Mouse (Mus musculus) forebrain, embryonic 11.5 days (tissue): ENCODE measurements around the gene Vstm2a. TPM values are rescaled to one million over a fixed set of nuclear protein-coding genes. Genes with fewer than 3 reads are reported as not detected.

Source experiments
- ATAC-seq: fragments of 200-750 bp; cut with Nextera tagmentation; replicated peaks from 2 replicates; pipeline ENCODE4 v1.8.0; 2017; ENCODE audit warnings: moderate TSS enrichment; ENCODE audit not compliant: low FRiP score
- DNase-seq: peaks from one replicate; pipeline ENCODE4 v3.0.0-alpha.2; 2017; ENCODE audit warnings: low spot score
- H3K27ac ChIP-seq: fragments of 300-500 bp; sonication (generic); 2 replicates; pipeline ENCODE4 v1.5.1; 2014; ENCODE audit warnings: low read depth, low read length
- H3K27me3 ChIP-seq: fragments of 300-500 bp; sonication (generic); 2 replicates; pipeline ENCODE4 v1.6.1; 2014; ENCODE audit warnings: mild to moderate bottlenecking, low read length, mixed read lengths; ENCODE audit not compliant: control insufficient read depth, insufficient read depth
- H3K36me3 ChIP-seq: fragments of 300-500 bp; sonication (generic); 2 replicates; pipeline ENCODE4 v1.6.1; 2014; ENCODE audit warnings: mild to moderate bottlenecking, low read length, moderate library complexity, mixed read lengths; ENCODE audit not compliant: control insufficient read depth, insufficient read depth
- H3K4me1 ChIP-seq: fragments of 300-500 bp; sonication (generic); replicated peaks from 2 replicates; pipeline ENCODE4 v1.6.1; 2014; ENCODE audit warnings: low read length, mixed read lengths; ENCODE audit not compliant: control insufficient read depth, insufficient read depth
- H3K4me2 ChIP-seq: fragments of 300-500 bp; sonication (generic); 2 replicates; pipeline ENCODE4 v1.6.1; 2014; ENCODE audit warnings: low read depth, mild to moderate bottlenecking, low read length, moderate library complexity, mixed read lengths; ENCODE audit not compliant: severe bottlenecking
- H3K4me3 ChIP-seq: fragments of 300-500 bp; sonication (generic); 2 replicates; pipeline ENCODE4 v1.5.1; 2014; ENCODE audit warnings: low read depth, low read length
- H3K9ac ChIP-seq: fragments of 300-500 bp; sonication (generic); 2 replicates; pipeline ENCODE4 v1.6.1; 2014; ENCODE audit warnings: low read length
- H3K9me3 ChIP-seq: fragments of 300-500 bp; sonication (generic); 2 replicates; pipeline ENCODE4 v1.6.1; 2016; ENCODE audit warnings: low read length, mixed read lengths; ENCODE audit not compliant: control insufficient read depth
- WGBS: fragments of 180-500 bp; shearing (Covaris S2); extraction: QIAGEN DNeasy Blood & Tissue Kit; methylation state at CpG from one replicate; pipeline ENCODE4 v1.1.7; 2014; 5-methylcytosine and 5-hydroxymethylcytosine counted together
- polyA plus RNA-seq: library from polyadenylated mRNA; unstranded; fragments of >200 nt; fragmentation: Nextera tagmentation; extraction: Ambion mirVana; gene quantifications from 2 replicates; pipeline ENCODE4 v1.2.1, GENCODE M21; 2014

Gene Vstm2a
- polyA plus RNA-seq, 1 experiment from 2014 or later = 4.0 TPM

DNA sequence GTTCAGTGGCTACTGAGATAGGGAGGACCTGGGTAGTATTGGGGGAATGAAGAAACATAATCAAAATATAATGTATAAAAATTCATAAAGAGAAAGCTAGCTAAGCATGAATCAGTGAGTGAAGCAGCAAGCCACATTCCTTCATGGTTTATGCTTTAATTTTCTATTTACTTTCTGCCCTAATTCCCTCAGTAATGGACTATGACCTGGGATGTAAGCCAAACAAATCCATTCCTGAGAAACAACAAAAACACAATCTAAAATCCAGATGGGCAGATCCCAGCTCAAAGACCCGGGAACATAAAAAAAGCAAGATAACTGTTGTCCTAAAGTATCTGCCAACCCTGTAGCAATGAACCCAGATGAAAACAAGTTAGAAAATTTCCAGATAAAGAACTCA, 39.0 kb downstream of the Vstm2a start:
- H3K9me3 ChIP-seq = no peaks in the 10 kb centered on the region
- H3K27ac ChIP-seq = no peak overlapping the region
- WGBS = 95% methylated on average over 1 of the region's 1 CpGs
- no peak overlapping the region for H3K9ac ChIP-seq
- H3K4me3 ChIP-seq = no peak overlapping the region
- H3K4me2 ChIP-seq = no peak overlapping the region
- DNase-seq = no peak
- H3K27me3 ChIP-seq = no peaks in the 10 kb centered on the region
- no peak for ATAC-seq
- H3K36me3 ChIP-seq = no peaks in the 10 kb centered on the region
- H3K4me1 ChIP-seq = no peaks in the 10 kb centered on the region

DNA sequence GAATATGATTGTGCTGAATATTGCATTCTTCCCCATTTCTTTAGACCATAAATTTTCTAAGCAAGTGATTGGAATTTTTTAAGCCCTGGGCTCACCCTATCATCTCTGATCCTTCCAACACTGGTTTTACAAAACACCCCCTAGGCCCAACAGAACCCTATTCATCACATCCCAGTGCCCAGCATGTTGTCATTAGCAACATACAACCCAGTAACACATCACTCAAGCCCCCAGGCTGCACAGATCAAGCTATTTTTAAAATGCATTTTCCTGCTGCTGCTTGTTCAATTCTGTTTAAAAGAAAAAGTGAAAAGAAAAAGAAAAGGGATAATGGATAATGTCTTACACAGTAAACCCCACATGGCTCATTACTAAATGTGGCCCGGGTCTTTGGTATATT, 42.0 kb downstream of the Vstm2a start:
- Histone ChIP-seq H3K9me3 (no peaks in the 10 kb centered on the region), H3K4me2 (no peak overlapping the region), H3K27ac (no peak overlapping the region), H3K36me3 (no peaks in the 10 kb centered on the region), H3K9ac (no peak overlapping the region), H3K27me3 (no peaks in the 10 kb centered on the region), H3K4me1 (no peaks in the 10 kb centered on the region), H3K4me3 (no peak overlapping the region)
- WGBS = 67% methylated on average over 1 of the region's 1 CpGs
- DNase-seq (no peak), ATAC-seq (0 out of 2 replicates have a peak, but pooled peaks have one; percentile 42)

DNA sequence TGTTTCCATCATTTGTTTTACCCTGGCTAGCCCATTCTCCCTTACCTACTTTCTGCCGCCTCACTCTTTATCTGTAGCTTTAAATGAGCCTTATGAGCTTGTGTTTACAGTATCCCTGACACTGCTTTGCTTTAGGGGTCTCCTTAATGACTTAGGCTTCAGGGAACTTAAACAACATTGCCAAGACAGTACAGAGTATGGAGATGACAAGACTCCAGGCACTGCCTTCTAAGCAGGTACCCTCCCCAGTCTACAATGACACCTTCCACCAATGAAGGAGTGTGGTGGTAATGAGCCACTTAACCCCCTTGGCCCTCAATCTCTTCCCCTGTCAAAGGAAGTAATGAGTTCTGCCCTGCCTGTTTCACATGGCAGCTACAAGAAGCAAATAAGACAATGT, 42.4 kb downstream of the Vstm2a start:
- ATAC-seq = peak; percentile 53; the same call in 1 of the 2 replicates

DNA sequence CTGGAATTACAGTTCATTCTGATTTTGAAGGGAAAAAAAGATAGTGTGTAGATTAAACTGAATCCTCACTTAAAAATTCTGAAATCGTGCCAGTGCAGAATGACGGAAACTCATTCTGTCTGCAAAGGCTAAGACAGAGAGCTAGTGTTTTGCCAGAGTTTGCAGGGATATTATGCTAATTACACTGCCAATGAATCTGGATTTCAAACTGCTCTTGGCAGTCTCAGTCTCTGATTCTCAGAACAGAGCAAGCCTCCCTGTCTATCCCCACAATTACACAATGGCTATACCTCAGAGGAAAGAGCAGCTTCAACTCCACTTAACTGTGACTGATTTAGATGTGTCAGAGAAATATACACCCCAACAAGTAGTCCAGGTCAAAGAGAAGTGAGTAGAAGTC, 43.2 kb downstream of the Vstm2a start:
- Histone ChIP-seq H3K4me2 (no peak overlapping the region), H3K4me3 (no peak overlapping the region), H3K9ac (no peak overlapping the region), H3K4me1 (no peaks in the 10 kb centered on the region), H3K27me3 (no peaks in the 10 kb centered on the region), H3K9me3 (no peaks in the 10 kb centered on the region), H3K36me3 (no peaks in the 10 kb centered on the region), H3K27ac (no peak overlapping the region)
- no peak for DNase-seq
- no peak for ATAC-seq
- 84% methylated on average over 2 of the region's 2 CpGs for WGBS

More for the DNA sequence above, 42.4 kb downstream of the Vstm2a start:
- H3K4me3 ChIP-seq = no peak overlapping the region
- WGBS = 66% methylated on average over 1 of the region's 1 CpGs
- no peak overlapping the region for H3K9ac ChIP-seq
- no peaks in the 10 kb centered on the region for H3K9me3 ChIP-seq
- no peak overlapping the region for H3K4me2 ChIP-seq
- H3K27ac ChIP-seq = no peak overlapping the region
- H3K27me3 ChIP-seq = no peaks in the 10 kb centered on the region
- DNase-seq = no peak
- no peaks in the 10 kb centered on the region for H3K4me1 ChIP-seq
- no peaks in the 10 kb centered on the region for H3K36me3 ChIP-seq

DNA sequence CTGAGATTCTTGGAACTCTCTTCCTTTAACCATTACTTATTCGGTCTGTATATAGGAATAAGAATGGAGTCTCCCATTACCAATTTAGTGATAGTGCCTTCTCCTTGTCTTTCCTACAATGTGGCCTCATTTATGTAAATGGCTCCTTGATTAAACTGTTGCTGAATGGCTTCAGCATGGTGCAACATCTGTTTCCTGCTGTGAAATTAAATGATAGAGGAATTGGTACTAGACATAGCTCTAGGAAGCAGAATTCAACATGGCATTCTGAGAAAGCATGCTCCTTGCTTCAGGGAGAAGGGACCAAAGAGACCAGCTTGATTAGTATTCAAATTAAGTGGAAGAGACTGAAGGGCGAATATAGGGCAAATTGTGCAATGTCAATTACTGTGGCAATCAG, 57.6 kb downstream of the Vstm2a start:
- H3K4me2 ChIP-seq = no peak overlapping the region
- H3K27me3 ChIP-seq = no peaks in the 10 kb centered on the region
- 84% methylated on average over 2 of the region's 2 CpGs for WGBS
- no peak for ATAC-seq
- H3K4me1 ChIP-seq = no peaks in the 10 kb centered on the region
- H3K27ac ChIP-seq = no peak overlapping the region
- no peak for DNase-seq
- no peak overlapping the region for H3K4me3 ChIP-seq
- no peaks in the 10 kb centered on the region for H3K36me3 ChIP-seq
- no peaks in the 10 kb centered on the region for H3K9me3 ChIP-seq
- no peak overlapping the region for H3K9ac ChIP-seq

DNA sequence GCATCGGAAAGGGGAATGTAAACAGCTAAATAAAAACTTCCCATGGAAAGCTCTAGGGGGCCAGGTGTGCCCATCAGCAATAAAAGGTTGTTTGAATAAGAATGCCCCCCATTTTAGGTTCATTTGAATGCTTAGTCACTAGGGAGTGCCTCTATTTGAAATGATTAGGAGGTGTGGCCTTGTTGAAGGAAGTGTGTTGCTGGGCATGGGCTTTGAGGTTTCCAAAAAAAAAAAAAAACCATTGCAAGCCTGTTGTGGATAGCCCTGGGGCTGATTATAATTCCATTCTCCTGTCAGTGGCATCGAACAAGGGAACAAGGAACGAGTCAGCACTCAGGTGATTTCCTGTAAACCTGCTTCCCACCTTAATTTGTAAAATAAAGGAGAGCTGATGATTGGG, 87.7 kb downstream of the Vstm2a start:
- no peak overlapping the region for H3K27ac ChIP-seq
- no peak for DNase-seq
- no peaks in the 10 kb centered on the region for H3K27me3 ChIP-seq
- no peak overlapping the region for H3K4me2 ChIP-seq
- WGBS = 74% methylated on average over 3 of the region's 3 CpGs
- no peaks in the 10 kb centered on the region for H3K4me1 ChIP-seq
- H3K9me3 ChIP-seq = no peaks in the 10 kb centered on the region
- no peak overlapping the region for H3K9ac ChIP-seq
- no peaks in the 10 kb centered on the region for H3K36me3 ChIP-seq
- no peak for ATAC-seq
- H3K4me3 ChIP-seq = no peak overlapping the region

DNA sequence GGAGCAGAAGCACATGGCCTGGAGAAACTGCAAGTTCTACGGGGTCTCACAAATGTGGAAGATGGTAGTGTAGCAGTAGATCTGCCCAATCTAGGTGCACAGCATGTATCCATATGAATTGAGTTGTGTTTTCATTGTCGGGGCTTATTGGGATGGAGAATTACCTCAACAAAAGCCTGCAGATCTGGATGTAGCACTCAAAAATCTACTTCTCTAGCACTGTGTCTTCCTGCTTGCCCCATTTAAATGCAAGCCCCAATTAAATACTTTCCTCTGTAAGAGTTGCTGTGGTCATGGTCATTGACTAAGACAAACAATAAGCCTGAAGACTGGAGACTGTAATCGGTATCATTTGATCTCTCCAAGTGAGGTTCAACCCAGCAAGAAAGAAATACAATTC, 88.2 kb downstream of the Vstm2a start:
- DNase-seq = no peak
- H3K4me3 ChIP-seq = no peak overlapping the region
- ATAC-seq = no peak
- no peak overlapping the region for H3K4me2 ChIP-seq
- no peaks in the 10 kb centered on the region for H3K9me3 ChIP-seq
- no peak overlapping the region for H3K27ac ChIP-seq
- H3K4me1 ChIP-seq = no peaks in the 10 kb centered on the region
- no peak overlapping the region for H3K9ac ChIP-seq
- 79% methylated on average over 3 of the region's 3 CpGs for WGBS
- no peaks in the 10 kb centered on the region for H3K36me3 ChIP-seq
- H3K27me3 ChIP-seq = no peaks in the 10 kb centered on the region

DNA sequence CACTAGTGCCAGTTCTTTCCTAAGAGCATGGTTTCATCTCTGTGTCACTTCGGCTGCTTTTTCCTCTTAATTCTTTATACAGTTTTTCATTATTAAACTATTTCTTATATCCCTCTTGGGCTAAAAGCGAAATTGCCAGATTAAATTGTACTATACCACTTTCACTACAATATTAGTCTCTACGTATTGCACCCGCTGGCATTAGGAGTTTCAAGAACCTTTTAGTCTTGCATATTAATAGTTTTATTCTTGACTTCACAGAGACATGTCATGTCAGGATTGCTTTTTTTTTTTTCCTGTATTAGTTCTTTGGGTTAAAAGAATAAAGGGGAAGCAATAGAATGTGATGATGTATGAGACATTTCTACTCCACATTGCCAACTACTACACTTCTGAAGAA, 94.4 kb downstream of the Vstm2a start:
- Histone ChIP-seq H3K9ac (no peak overlapping the region), H3K27ac (no peak overlapping the region), H3K36me3 (no peaks in the 10 kb centered on the region), H3K4me2 (no peak overlapping the region), H3K27me3 (no peaks in the 10 kb centered on the region), H3K9me3 (no peaks in the 10 kb centered on the region), H3K4me3 (no peak overlapping the region), H3K4me1 (no peaks in the 10 kb centered on the region)
- WGBS = 91% methylated on average over 4 of the region's 4 CpGs
- ATAC-seq (no peak), DNase-seq (no peak)

DNA sequence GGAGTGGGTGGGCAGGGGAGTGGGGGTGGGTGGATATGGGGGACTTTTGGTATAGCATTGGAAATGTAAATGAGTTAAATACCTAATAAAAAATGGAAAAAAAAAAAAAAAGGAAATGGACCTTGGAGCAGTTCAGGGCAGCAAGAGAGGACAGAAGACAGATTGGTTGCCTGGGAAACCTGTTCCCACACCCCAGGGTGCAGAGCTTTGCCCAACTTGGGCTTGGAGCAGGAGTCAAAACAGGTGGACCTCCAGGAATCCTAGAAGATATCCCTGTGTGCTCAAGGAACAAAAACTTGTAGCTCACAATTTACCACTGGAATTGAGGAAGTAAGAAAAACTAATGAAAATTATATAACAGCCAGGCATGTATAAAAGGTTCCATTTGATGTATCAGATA, 96.8 kb downstream of the Vstm2a start:
- no peak overlapping the region for H3K27ac ChIP-seq
- no peak overlapping the region for H3K4me2 ChIP-seq
- no peak overlapping the region for H3K4me3 ChIP-seq
- no peaks in the 10 kb centered on the region for H3K27me3 ChIP-seq
- no peaks in the 10 kb centered on the region for H3K9me3 ChIP-seq
- H3K9ac ChIP-seq = no peak overlapping the region
- no peaks in the 10 kb centered on the region for H3K36me3 ChIP-seq
- no peaks in the 10 kb centered on the region for H3K4me1 ChIP-seq
- DNase-seq (no peak), ATAC-seq (no peak)
